Mouse (Mus musculus) CH12.LX (cell line): ENCODE data around the gene Faiml. TPM values are rescaled to one million over a fixed set of nuclear protein-coding genes. Genes with fewer than 3 reads are reported as not detected.

Experiments
- DNase-seq: peaks from one replicate; pipeline ENCODE4 v3.0.0-alpha.2; 2013; ENCODE audit errors: extremely low read depth
- H3K27ac ChIP-seq: 2 replicates; pipeline ENCODE4 v1.5.1; 2012; ENCODE audit warnings: low read depth, mild to moderate bottlenecking, control low read depth, moderate library complexity; ENCODE audit not compliant: insufficient read depth
- H3K27me3 ChIP-seq: replicated peaks from 2 replicates; pipeline ENCODE3; 2012; ENCODE audit warnings: inconsistent platforms
- H3K36me3 ChIP-seq, 2 experiments: replicated peaks in 1 of 2; 2 replicates each; pipeline versions ENCODE3 to v1.6.1; 2012; ENCODE audit warnings: inconsistent platforms in 1 of 2, low read length in 1 of 2, mild to moderate bottlenecking in 1 of 2, mixed read lengths in 1 of 2, moderate library complexity in 1 of 2; ENCODE audit not compliant: control insufficient read depth in 1 of 2, insufficient read depth in 1 of 2
- H3K4me1 ChIP-seq, 2 experiments: 2 replicates each; pipeline ENCODE4 v1.6.1; 2012; ENCODE audit warnings: inconsistent platforms in 1 of 2, moderate library complexity in 1 of 2; ENCODE audit not compliant: insufficient read depth in 2 of 2, control insufficient read depth in 1 of 2
- H3K4me2 ChIP-seq: 2 replicates; pipeline ENCODE4 v1.6.1; 2012; ENCODE audit warnings: low read depth, mild to moderate bottlenecking, control low read depth; ENCODE audit not compliant: poor library complexity, insufficient read depth, severe bottlenecking
- H3K4me3 ChIP-seq, 3 experiments: fragments of 150-350 bp in 1 of 3; sonication (generic) in 1 of 3; replicated peaks in 1 of 3; 2 replicates each; pipeline versions ENCODE3 to v1.5.1; 2011 to 2012; ENCODE audit warnings: low read depth in 2 of 3, low read length in 2 of 3, mild to moderate bottlenecking in 2 of 3, moderate library complexity in 2 of 3, control low read depth in 1 of 3, improper control_type of control experiment in 1 of 3, inconsistent platforms in 1 of 3, mixed read lengths in 1 of 3; ENCODE audit not compliant: poor library complexity in 1 of 3
- H3K79me2 ChIP-seq: replicated peaks from 2 replicates; pipeline ENCODE4 v1.6.1; 2012; ENCODE audit warnings: mild to moderate bottlenecking, moderate library complexity; ENCODE audit not compliant: control insufficient read depth, poor library complexity, insufficient read depth, severe bottlenecking; ENCODE audit errors: extremely low read depth
- H3K9ac ChIP-seq: 2 replicates; pipeline ENCODE4 v1.6.1; 2012; ENCODE audit warnings: low read depth, mild to moderate bottlenecking, control low read depth, moderate library complexity; ENCODE audit not compliant: insufficient read depth
- H3K9me3 ChIP-seq: replicated peaks from 2 replicates; pipeline ENCODE3; 2012; ENCODE audit warnings: low read length, inconsistent platforms, mixed read lengths
- CHD2 ChIP-seq: IDR thresholded peaks from 2 replicates; pipeline ENCODE4 v1.6.1; 2011; ENCODE audit warnings: low read length, improper control_type of control experiment
- CTCF ChIP-seq, 2 experiments: IDR thresholded peaks in 1 of 2; conservative IDR thresholded peaks in 1 of 2; 2 replicates each; pipeline ENCODE4 v1.5.1; 2011 to 2012; ENCODE audit warnings: low read depth in 2 of 2, low read length in 2 of 2, improper control_type of control experiment in 1 of 2, inconsistent platforms in 1 of 2, mild to moderate bottlenecking in 1 of 2, moderate library complexity in 1 of 2
- E2F4 ChIP-seq: IDR thresholded peaks from 2 replicates; pipeline ENCODE4 v1.6.1; 2011; ENCODE audit warnings: low read depth, low read length, improper control_type of control experiment; ENCODE audit not compliant: insufficient replicate concordance
- ELF1 ChIP-seq: IDR thresholded peaks from 2 replicates; pipeline ENCODE4 v1.6.1; 2014; ENCODE audit warnings: low read depth, mild to moderate bottlenecking, inconsistent platforms, low read length, improper control_type of control experiment
- EP300 ChIP-seq: IDR thresholded peaks from 2 replicates; pipeline ENCODE4 v1.6.1; 2011; ENCODE audit warnings: low read length, improper control_type of control experiment
- ETS1 ChIP-seq: conservative IDR thresholded peaks from 2 replicates; pipeline ENCODE4 v1.6.1; 2012; ENCODE audit warnings: low read depth, mild to moderate bottlenecking, inconsistent platforms, low read length, improper control_type of control experiment, moderate library complexity
- HCFC1 ChIP-seq: IDR thresholded peaks from 2 replicates; pipeline ENCODE4 v1.6.1; 2012; ENCODE audit warnings: low read depth, mild to moderate bottlenecking, inconsistent platforms, low read length, improper control_type of control experiment
- JUN ChIP-seq: IDR thresholded peaks from 2 replicates; pipeline ENCODE4 v1.6.1; 2011; ENCODE audit warnings: low read depth, mild to moderate bottlenecking, low read length, improper control_type of control experiment, moderate library complexity; ENCODE audit not compliant: insufficient read depth
- JUND ChIP-seq: conservative IDR thresholded peaks from 2 replicates; pipeline ENCODE4 v1.6.1; 2011; ENCODE audit warnings: low read depth, low read length, improper control_type of control experiment
- KAT2A ChIP-seq: IDR thresholded peaks from 2 replicates; pipeline ENCODE4 v1.6.1; 2012; ENCODE audit warnings: low read length, improper control_type of control experiment, inconsistent platforms; ENCODE audit not compliant: insufficient replicate concordance
- MAFK ChIP-seq: IDR thresholded peaks from 2 replicates; pipeline ENCODE4 v1.6.1; 2011; ENCODE audit warnings: low read length, improper control_type of control experiment; ENCODE audit not compliant: insufficient replicate concordance
- MAZ ChIP-seq: IDR thresholded peaks from 2 replicates; pipeline ENCODE4 v1.6.1; 2012; ENCODE audit warnings: low read depth, mild to moderate bottlenecking, inconsistent platforms, low read length, improper control_type of control experiment, moderate library complexity
- MXI1 ChIP-seq: IDR thresholded peaks from 2 replicates; pipeline ENCODE4 v1.6.1; 2011; ENCODE audit warnings: mild to moderate bottlenecking, low read depth, low read length, improper control_type of control experiment
- MYC ChIP-seq: IDR thresholded peaks from 2 replicates; pipeline ENCODE4 v1.6.1; 2011; ENCODE audit warnings: low read depth, mild to moderate bottlenecking, improper control_type of control experiment, low read length
- NELFE ChIP-seq: IDR thresholded peaks from 2 replicates; pipeline ENCODE4 v1.6.1; 2011; ENCODE audit warnings: low read depth, low read length, improper control_type of control experiment
- POLR2A ChIP-seq: IDR thresholded peaks from 2 replicates; pipeline ENCODE4 v1.6.1; 2011; ENCODE audit warnings: low read depth, mild to moderate bottlenecking, improper control_type of control experiment, low read length
- POLR2AphosphoS2 ChIP-seq: IDR thresholded peaks from 2 replicates; pipeline ENCODE4 v1.6.1; 2011; ENCODE audit warnings: low read depth, low read length, improper control_type of control experiment
- SIN3A ChIP-seq: IDR thresholded peaks from 2 replicates; pipeline ENCODE4 v1.6.1; 2012; ENCODE audit warnings: low read length, improper control_type of control experiment, inconsistent platforms
- SMC3 ChIP-seq: IDR thresholded peaks from 2 replicates; pipeline ENCODE4 v1.6.1; 2011; ENCODE audit warnings: low read depth, low read length, improper control_type of control experiment
- TBP ChIP-seq: conservative IDR thresholded peaks from 2 replicates; pipeline ENCODE4 v1.6.1; 2011; ENCODE audit warnings: low read depth, low read length, improper control_type of control experiment
- UBTF ChIP-seq: IDR thresholded peaks from 2 replicates; pipeline ENCODE4 v1.6.1; 2012; ENCODE audit warnings: low read depth, mild to moderate bottlenecking, inconsistent platforms, low read length, improper control_type of control experiment, moderate library complexity
- USF1 ChIP-seq: IDR thresholded peaks from 2 replicates; pipeline ENCODE4 v1.6.1; 2014; ENCODE audit warnings: low read depth, mild to moderate bottlenecking, inconsistent platforms, low read length, improper control_type of control experiment
- USF2 ChIP-seq: conservative IDR thresholded peaks from 2 replicates; pipeline ENCODE4 v1.6.1; 2011; ENCODE audit warnings: low read depth, low read length, improper control_type of control experiment
- ZC3H11A ChIP-seq: IDR thresholded peaks from 2 replicates; pipeline ENCODE4 v1.6.1; 2012; ENCODE audit warnings: low read depth, mild to moderate bottlenecking, inconsistent platforms, low read length, improper control_type of control experiment
- ZKSCAN1 ChIP-seq: IDR thresholded peaks from 2 replicates; pipeline ENCODE4 v1.6.1; 2012; ENCODE audit warnings: low read depth, inconsistent platforms, low read length, improper control_type of control experiment, borderline replicate concordance
- ZNF384 ChIP-seq: IDR thresholded peaks from 2 replicates; pipeline ENCODE4 v1.6.1; 2012; ENCODE audit warnings: low read depth, low read length, improper control_type of control experiment, inconsistent platforms
- dilution Hi-C: fragments of 300-500 bp; cut with MboI; formaldehyde crosslinking; loops from 2 replicates; pipeline ENCODE4 v1.14.3; 2020; ENCODE audit warnings: low sequenced_read_pairs; ENCODE audit not compliant: extremely low pct_unique_long_range_greater_than_20kb, extremely low pct_ligation_motif_present
- in situ Hi-C: fragments of 300-500 bp; cut with MboI; formaldehyde crosslinking; loops from 3 replicates; pipeline ENCODE4 v1.14.3; 2019; ENCODE audit warnings: low sequenced_read_pairs, low pct_ligation_motif_present, low pct_unique_long_range_greater_than_20kb, mixed read lengths
- polyA plus RNA-seq: library from polyadenylated mRNA; unstranded; fragments of >175 nt; gene quantifications from 2 replicates; pipeline ENCODE4 v1.2.1, GENCODE M21; 2012; ENCODE audit warnings: low read depth; ENCODE audit not compliant: insufficient read length
- total RNA-seq, 2 experiments: library from RNA; depleted of rRNA; stranded (reverse); fragments of 300-350 nt in 1 of 2; fragments of >200 nt in 1 of 2; gene quantifications; 2 replicates each; pipeline ENCODE4 v1.2.3; 2012 to 2014

Faiml gene
- total RNA-seq (2012; rRNA removed) (not detected in 2 replicates), total RNA-seq (2014; rRNA removed) (not detected in 2 replicates), polyA plus RNA-seq (not detected in 2 replicates)

- no peak for TF ChIP-seq MYC
- no peak for TF ChIP-seq POLR2AphosphoS2
- no peak for TF ChIP-seq MAFK
- TF ChIP-seq POLR2A, result no peak
- no peak for TF ChIP-seq ZKSCAN1
- no peak for DNase-seq
- Histone ChIP-seq H3K27me3 (peaks cover 18% of the 10 kb centered on the region), H3K9ac (no peak within 1 kb of the TSS), H3K27ac (no peak within 1 kb of the TSS), H3K4me3 (no peak within 1 kb of the TSS), H3K79me2 (no peaks in the 10 kb centered on the region), H3K4me1 (peaks cover 0 to 16% of the 10 kb centered on the region in 2 experiments; a peak in 2 of 4 replicates), H3K9me3 (peaks cover 4% of the 10 kb centered on the region), H3K4me2 (no peak within 1 kb of the TSS), H3K36me3 (no peaks in the 10 kb centered on the region)
- dilution Hi-C loops, result no loop called here
- in situ Hi-C loops, result no loop called here
Measured at GRCm38 (mm10) chr9:99237139-99237538, at the start of gene Faiml. Gene Faiml (minus strand): TSS chr9:99237239.

GRCm38 (mm10) chr9:99258891-99259290, 21.9 kb upstream of the Faiml start:
- Histone ChIP-seq H3K27ac (no peak overlapping the region), H3K9ac (no peak overlapping the region), H3K79me2 (no peaks in the 10 kb centered on the region), H3K36me3 (peaks cover 6 to 37% of the 10 kb centered on the region in 2 experiments), H3K9me3 (no peaks in the 10 kb centered on the region), H3K4me3 (no peak overlapping the region), H3K27me3 (no peaks in the 10 kb centered on the region), H3K4me1 (peaks cover 0 to 4% of the 10 kb centered on the region in 2 experiments; a peak in 1 of 4 replicates), H3K4me2 (no peak overlapping the region)
- in situ Hi-C loops (no loop called here), dilution Hi-C loops (no loop called here)
- no peak for DNase-seq
- no peak for TF ChIP-seq NELFE
- no peak for TF ChIP-seq POLR2A
- TF ChIP-seq MXI1, result no peak

DNA sequence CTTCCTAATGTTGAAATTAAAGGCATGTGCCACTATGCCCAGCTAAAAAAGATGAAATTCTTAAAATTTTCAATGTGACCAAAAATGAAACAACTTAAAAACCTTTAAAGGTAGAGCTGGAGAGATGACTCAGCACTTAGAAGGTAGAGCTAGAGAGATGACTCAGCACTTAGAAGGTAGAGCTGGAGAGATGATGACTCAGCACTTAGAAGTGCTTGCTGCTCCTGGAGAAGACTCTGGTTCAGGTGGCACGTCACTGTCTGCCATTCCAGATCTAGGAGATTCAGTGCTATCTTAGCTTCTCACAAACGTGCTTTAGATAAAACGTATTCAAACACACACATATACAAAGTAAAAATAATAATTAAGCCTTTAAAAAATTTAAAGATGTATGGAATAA, 19.8 kb upstream of the Faiml start:
- DNase-seq, result peak; percentile 39
- Histone ChIP-seq H3K4me2 (no peak overlapping the region), H3K27me3 (no peaks in the 10 kb centered on the region), H3K27ac (no peak overlapping the region), H3K79me2 (no peaks in the 10 kb centered on the region), H3K36me3 (peaks cover 4 to 35% of the 10 kb centered on the region in 2 experiments), H3K9ac (no peak overlapping the region), H3K9me3 (no peaks in the 10 kb centered on the region), H3K4me3 (no peak overlapping the region), H3K4me1 (peaks cover 0 to 4% of the 10 kb centered on the region in 2 experiments; a peak in 1 of 4 replicates)
- in situ Hi-C loops, result no loop called here
- dilution Hi-C loops, result no loop called here
- TF ChIP-seq MXI1 (no peak), ELF1 (no peak), CHD2 (no peak), KAT2A (no peak), MAZ (no peak), EP300 (0 out of 2 replicates have a peak, but pooled peaks have one; percentile 33), E2F4 (no peak), CTCF (conservative IDR thresholded peaks at IDR 0.05 in 1 of 2, IDR thresholded peaks at IDR 0.05 in 1 of 2; ENCODE audit: low read depth in 2 of 2, low read length in 2 of 2) (no peak), ZKSCAN1 (no peak), UBTF (no peak), ZC3H11A (no peak), USF1 (no peak), ETS1 (no peak), MAFK (peak; percentile 99), NELFE (no peak), JUN (peak; percentile 35; the same call in 1 of the 2 replicates), ZNF384 (no peak), HCFC1 (no peak), TBP (no peak), USF2 (no peak), JUND (peak; percentile 65), SMC3 (no peak), SIN3A (no peak)
